Mouse (Mus musculus) ES-Bruce4 (cell line): ENCODE measurements at regions not wholly inside any gene's neighbourhood (a gene's known extent, or its start where the extent isn't known, plus 50 kb on each side); places are given as distances from the start of the nearest gene placed in this dataset.

Experiments
- CTCF ChIP-seq: IDR thresholded peaks from one replicate; pipeline ENCODE4 v1.8.1; 2011; ENCODE audit warnings: low read depth, low read length
- POLR2A ChIP-seq: IDR thresholded peaks from one replicate; pipeline ENCODE4 v1.8.1; 2011; ENCODE audit warnings: low read length; ENCODE audit not compliant: insufficient read depth

- TF ChIP-seq POLR2A (no peak), CTCF (no peak)
Measured at GRCm38 (mm10) chr14:99611435-99611834, 312.9 kb downstream of the Klf5 start.
